Mouse (Mus musculus) limb, embryonic 10.5 days (tissue): ENCODE measurements around the gene Emilin2. TPM values are rescaled to one million over a fixed set of nuclear protein-coding genes. Genes with fewer than 3 reads are reported as not detected.

Experiments used
- DNase-seq: peaks from one replicate; pipeline ENCODE4 v3.0.0-alpha.2; 2017; ENCODE audit warnings: low spot score
- H3K27ac ChIP-seq: fragments of 300-500 bp; sonication (generic); 2 replicates; pipeline ENCODE4 v1.5.1; 2016; ENCODE audit warnings: mild to moderate bottlenecking
- H3K27me3 ChIP-seq: fragments of 300-500 bp; sonication (generic); 2 replicates; pipeline ENCODE4 v1.6.1; 2016; ENCODE audit warnings: low read depth, mild to moderate bottlenecking; ENCODE audit not compliant: poor library complexity, severe bottlenecking
- H3K36me3 ChIP-seq: fragments of 300-500 bp; sonication (generic); 2 replicates; pipeline ENCODE4 v1.6.1; 2016; ENCODE audit warnings: mild to moderate bottlenecking, moderate library complexity
- H3K4me1 ChIP-seq: fragments of 300-500 bp; sonication (generic); 2 replicates; pipeline ENCODE4 v1.6.1; 2016
- H3K4me3 ChIP-seq: fragments of 300-500 bp; sonication (generic); 2 replicates; pipeline ENCODE4 v1.5.1; 2016; ENCODE audit warnings: mild to moderate bottlenecking, moderate library complexity
- H3K9me3 ChIP-seq: fragments of 300-500 bp; sonication (generic); replicated peaks from 2 replicates; pipeline ENCODE4 v1.6.1; 2016; ENCODE audit warnings: mild to moderate bottlenecking
- WGBS: fragments of 180-500 bp; shearing (Covaris S2); methylation state at CpG from one replicate; pipeline ENCODE4 v1.1.7; 2016; 5-methylcytosine and 5-hydroxymethylcytosine counted together
- polyA plus RNA-seq: library from polyadenylated mRNA; unstranded; fragments of >200 nt; fragmentation: Nextera tagmentation; extraction: Ambion mirVana; gene quantifications from 2 replicates; pipeline ENCODE4 v1.2.1, GENCODE M21; 2016

Gene Emilin2
- polyA plus RNA-seq, 1 experiment from 2014 or later = 30.0 TPM

DNA sequence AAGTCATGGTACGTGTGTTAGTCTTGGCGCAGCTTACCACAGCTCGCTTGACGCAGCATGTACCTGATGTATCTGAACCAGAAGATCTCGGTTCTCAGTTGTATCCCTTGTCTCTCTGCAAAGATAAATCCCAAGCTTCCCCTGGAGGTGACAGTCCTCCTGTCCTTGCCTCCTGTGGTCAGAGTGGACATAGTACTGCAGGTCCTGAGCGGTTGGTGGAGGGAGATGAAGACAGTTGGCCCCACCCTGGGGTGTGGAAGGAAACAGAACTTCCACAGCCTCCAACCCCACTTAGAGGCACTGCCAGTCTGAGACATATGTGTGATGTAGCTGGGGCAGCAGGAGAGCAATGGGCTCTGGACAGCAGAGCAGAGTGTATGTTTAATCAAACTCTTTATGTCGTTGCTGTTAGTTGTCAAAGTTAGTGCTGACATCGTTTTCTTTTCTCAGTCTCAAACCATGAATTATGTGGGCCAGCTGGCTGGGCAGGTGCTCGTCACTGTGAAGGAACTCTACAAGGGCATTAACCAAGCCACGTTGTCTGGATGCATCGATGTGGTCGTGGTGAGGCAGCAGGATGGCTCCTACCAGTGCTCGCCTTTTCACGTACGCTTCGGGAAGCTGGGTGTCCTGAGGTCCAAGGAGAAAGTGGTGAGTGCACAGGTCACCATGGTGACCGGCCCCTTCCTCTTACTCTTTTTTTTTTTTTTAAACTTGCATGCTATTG lies 97.1 kb downstream of the Emilin2 start:
- no peak overlapping the region for H3K4me3 ChIP-seq
- DNase-seq = no peak
- H3K9me3 ChIP-seq = no peaks in the 10 kb centered on the region
- peaks cover 25% of the 10 kb centered on the region for H3K36me3 ChIP-seq
- no peaks in the 10 kb centered on the region for H3K27me3 ChIP-seq
- 90% methylated on average over 17 of the region's 17 CpGs for WGBS
- no peak overlapping the region for H3K27ac ChIP-seq
- H3K4me1 ChIP-seq = peaks cover 17% of the 10 kb centered on the region

DNA sequence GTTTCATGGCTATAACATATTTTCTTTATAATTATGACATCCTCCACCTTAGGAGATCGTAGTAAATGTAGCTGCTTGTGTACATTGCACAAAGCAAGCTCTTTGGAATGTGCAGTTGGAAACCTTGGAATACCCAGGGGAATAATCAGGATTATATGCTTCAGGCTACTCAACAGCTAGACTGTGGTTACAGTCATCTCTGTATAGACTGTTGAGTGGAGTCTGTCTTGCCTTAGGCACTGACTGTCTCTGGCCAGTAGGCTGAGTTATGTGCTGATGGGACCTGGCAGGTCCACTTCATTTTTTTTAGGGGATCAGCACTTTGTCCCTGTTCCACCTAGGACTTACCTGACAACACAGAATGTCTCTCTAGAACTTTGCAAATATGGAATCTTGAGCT lies 98.1 kb downstream of the Emilin2 start:
- Histone ChIP-seq H3K9me3 (no peaks in the 10 kb centered on the region), H3K27ac (no peak overlapping the region), H3K4me3 (no peak overlapping the region), H3K27me3 (no peaks in the 10 kb centered on the region), H3K36me3 (peaks cover 20% of the 10 kb centered on the region), H3K4me1 (peaks cover 17% of the 10 kb centered on the region)
- WGBS = 90% methylated on average over 1 of the region's 1 CpGs
- DNase-seq = no peak

DNA sequence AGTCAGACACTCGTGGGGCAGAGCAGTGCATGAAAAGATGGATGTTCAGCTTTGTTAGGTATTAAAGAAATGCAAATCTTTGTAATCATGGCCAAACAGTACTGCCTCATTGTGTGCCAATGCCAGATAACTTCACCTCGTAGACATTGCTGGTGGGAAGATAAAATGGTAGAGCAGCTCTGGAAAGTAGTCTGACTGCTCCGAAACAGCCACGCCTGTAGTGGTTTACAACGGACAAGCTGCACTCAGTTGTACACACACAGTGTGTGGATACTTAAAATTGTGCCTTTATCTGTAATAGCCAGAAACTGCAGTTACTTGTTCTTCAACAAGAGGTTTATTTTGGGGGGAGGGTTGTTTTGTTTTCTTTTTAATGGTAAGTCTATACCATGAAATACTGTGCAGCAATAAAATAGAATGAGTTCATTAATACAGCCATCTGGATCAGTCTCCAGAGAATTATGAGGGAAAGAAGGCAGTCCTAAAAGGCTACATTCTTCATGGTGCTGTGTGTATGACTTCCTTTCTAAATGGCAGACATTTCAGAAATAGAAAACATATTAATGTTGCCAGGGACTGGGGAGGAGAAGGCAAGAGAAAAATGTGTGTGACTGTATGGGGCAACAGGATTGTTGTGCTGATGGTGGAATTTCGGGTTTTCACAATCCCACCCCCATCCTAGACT lies 99.7 kb downstream of the Emilin2 start:
- Histone ChIP-seq H3K27me3 (no peaks in the 10 kb centered on the region), H3K27ac (peak overlapping the region; percentile 36; the same call in 1 of the 2 replicates), H3K36me3 (peaks cover 14% of the 10 kb centered on the region), H3K4me1 (peaks cover 17% of the 10 kb centered on the region), H3K9me3 (no peaks in the 10 kb centered on the region), H3K4me3 (no peak overlapping the region)
- DNase-seq = no peak
- 90% methylated on average over 6 of the region's 6 CpGs for WGBS

DNA sequence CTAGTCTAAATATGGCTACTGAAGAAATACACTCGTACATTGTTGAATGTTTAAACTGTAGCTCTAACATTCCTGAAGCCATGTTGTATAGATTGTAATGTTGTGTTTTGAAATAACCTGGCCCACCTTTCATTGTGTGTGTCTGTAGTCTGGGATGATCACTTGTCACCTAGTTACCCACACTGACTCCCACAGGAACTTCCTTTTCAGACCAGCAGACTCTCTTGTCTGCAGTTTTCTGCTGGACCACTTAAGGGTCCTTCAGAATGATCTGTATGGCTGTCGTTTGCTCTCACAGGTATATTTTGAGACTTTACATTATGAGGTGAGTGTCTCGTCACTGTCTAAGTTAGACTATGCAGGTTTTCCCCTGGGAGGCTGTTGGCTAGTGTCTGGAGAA lies 101.8 kb downstream of the Emilin2 start:
- DNase-seq = no peak
- Histone ChIP-seq H3K4me1 (peaks cover 22% of the 10 kb centered on the region), H3K4me3 (no peak overlapping the region), H3K9me3 (no peaks in the 10 kb centered on the region), H3K27me3 (no peaks in the 10 kb centered on the region), H3K27ac (no peak overlapping the region), H3K36me3 (peaks cover 9% of the 10 kb centered on the region)
- 90% methylated on average over 3 of the region's 3 CpGs for WGBS

DNA sequence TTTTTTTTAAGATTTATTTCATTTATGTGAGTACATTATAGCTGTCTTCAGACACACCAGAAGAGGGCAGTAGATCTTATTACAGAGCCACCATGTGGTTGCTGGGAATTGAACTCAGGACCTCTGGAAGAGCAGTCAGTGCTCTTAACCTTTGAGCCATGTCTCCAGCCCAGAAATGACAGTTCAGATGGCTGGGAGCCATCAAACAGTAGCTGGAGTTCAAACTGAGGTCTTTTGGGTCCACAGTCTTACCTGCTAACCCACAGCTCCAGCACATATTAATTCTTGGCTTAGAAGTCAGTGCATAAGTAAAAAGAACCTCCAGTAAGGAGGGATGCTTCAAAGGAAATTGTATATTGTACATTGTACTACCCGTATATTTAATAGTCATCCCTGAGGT lies 102.9 kb downstream of the Emilin2 start:
- Histone ChIP-seq H3K27me3 (no peaks in the 10 kb centered on the region), H3K4me3 (no peak overlapping the region), H3K9me3 (no peaks in the 10 kb centered on the region), H3K4me1 (peaks cover 18% of the 10 kb centered on the region; the same call in 1 of the 2 replicates), H3K27ac (no peak overlapping the region), H3K36me3 (peaks cover 9% of the 10 kb centered on the region)
- 98% methylated on average over 1 of the region's 1 CpGs for WGBS
- DNase-seq = no peak

DNA sequence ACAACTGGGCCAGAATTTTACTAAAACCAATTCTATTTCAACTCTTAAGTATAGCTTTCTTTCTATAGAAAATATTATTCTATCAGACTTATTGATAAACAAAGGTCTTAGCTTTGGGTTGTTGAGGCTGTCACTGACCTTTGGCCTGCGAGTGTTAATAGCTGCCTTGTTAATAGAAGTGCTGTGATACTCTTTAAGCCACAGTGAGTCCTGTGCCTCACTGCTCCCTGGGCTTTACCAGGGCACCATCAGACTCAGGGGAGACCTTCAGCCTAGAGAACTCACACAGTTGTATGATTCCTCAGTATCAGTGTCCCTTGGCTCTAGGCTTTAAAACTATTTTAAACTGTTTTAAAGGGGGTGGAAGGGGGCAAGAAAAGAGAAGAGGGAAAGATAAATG lies 103.4 kb downstream of the Emilin2 start:
- Histone ChIP-seq H3K4me3 (no peak overlapping the region), H3K27ac (no peak overlapping the region), H3K27me3 (no peaks in the 10 kb centered on the region), H3K9me3 (no peaks in the 10 kb centered on the region), H3K4me1 (peaks cover 17% of the 10 kb centered on the region; the same call in 1 of the 2 replicates), H3K36me3 (peaks cover 9% of the 10 kb centered on the region)
- 90% methylated on average over 1 of the region's 1 CpGs for whole genome bisulfite sequencing
- DNase-seq = no peak

DNA sequence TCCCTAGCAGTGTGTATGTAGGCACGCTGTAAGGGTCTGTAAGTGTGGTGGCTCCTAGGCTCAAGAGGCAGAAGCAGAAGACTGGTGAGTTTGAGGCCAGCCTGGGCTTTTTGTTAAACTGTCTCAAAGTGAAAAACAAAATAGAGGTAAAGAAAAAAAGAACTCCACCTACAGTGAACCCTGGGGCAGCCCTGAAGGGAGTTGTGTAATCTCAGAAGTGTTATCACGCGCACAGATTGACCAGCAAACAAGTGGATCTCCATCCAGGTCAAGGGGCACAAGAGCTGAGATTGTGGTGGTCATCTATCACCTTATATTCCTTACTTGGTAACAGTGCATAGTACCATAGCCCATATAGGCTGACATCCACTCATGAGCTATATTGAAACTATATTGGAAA lies 104.5 kb downstream of the Emilin2 start:
- Histone ChIP-seq H3K27me3 (no peaks in the 10 kb centered on the region), H3K4me1 (peaks cover 21% of the 10 kb centered on the region), H3K36me3 (peaks cover 9% of the 10 kb centered on the region), H3K27ac (no peak overlapping the region), H3K4me3 (no peak overlapping the region), H3K9me3 (no peaks in the 10 kb centered on the region)
- no peak for DNase-seq
- WGBS = 95% methylated on average over 3 of the region's 3 CpGs

DNA sequence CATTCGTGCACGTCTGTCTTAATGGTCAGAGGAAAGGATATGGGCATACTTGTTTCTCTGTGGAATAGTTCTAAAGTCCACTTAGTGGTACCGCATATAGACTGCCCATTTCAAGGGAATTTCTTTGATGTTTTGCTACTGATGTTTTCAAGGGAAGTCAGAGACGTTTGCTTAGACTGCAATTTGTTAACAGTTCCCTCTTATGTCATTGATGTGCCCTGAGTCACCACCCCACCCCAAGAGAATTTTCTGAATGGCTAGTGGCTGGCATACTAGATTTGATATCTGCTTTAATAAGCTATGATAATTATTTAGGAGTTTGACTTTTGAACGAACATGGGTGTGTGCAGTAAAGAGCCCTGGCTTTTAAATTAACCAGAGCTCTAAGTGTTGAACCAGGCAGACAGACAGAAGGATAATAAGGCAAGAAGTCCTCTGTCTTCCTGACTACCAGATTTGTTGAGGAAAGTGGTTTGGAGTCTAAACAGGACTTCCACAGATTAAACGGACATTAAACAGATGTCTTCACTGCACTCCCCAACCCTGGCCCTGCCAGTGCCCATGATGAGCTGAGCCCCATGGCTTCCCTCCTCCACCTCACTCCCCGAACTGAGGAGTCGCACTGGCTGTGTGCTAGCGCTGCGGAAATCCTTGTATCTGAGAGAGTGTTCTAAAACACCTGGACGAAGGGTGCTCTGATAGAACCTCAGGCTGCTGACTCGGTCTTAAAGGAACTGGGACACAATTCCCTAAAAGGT lies 105.5 kb downstream of the Emilin2 start:
- Histone ChIP-seq H3K4me1 (peaks cover 24% of the 10 kb centered on the region), H3K27me3 (no peaks in the 10 kb centered on the region), H3K36me3 (peaks cover 9% of the 10 kb centered on the region), H3K4me3 (no peak overlapping the region), H3K27ac (no peak overlapping the region), H3K9me3 (no peaks in the 10 kb centered on the region)
- no peak for DNase-seq
- 63% methylated on average over 12 of the region's 12 CpGs for WGBS

DNA sequence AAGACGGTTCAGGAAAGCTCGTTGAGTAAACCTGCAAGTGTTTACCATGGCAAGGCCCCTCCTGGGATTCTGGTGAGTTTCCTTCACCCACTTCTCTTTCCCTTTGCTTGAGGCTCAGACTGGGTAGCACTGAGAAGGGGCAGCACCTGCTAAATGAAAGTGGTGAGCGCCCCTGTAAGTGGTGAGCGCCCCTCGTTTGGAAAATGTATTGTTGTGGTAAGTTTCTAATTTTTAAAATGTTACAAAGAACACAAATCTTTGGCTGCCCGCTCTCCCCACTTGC lies 107.0 kb downstream of the Emilin2 start:
- 82% methylated on average over 6 of the region's 6 CpGs for WGBS
- H3K36me3 ChIP-seq = peaks cover 9% of the 10 kb centered on the region
- H3K4me1 ChIP-seq = peaks cover 27% of the 10 kb centered on the region
- H3K9me3 ChIP-seq = no peaks in the 10 kb centered on the region
- no peak overlapping the region for H3K4me3 ChIP-seq
- no peak for DNase-seq
- H3K27ac ChIP-seq = no peak overlapping the region
- no peaks in the 10 kb centered on the region for H3K27me3 ChIP-seq

DNA sequence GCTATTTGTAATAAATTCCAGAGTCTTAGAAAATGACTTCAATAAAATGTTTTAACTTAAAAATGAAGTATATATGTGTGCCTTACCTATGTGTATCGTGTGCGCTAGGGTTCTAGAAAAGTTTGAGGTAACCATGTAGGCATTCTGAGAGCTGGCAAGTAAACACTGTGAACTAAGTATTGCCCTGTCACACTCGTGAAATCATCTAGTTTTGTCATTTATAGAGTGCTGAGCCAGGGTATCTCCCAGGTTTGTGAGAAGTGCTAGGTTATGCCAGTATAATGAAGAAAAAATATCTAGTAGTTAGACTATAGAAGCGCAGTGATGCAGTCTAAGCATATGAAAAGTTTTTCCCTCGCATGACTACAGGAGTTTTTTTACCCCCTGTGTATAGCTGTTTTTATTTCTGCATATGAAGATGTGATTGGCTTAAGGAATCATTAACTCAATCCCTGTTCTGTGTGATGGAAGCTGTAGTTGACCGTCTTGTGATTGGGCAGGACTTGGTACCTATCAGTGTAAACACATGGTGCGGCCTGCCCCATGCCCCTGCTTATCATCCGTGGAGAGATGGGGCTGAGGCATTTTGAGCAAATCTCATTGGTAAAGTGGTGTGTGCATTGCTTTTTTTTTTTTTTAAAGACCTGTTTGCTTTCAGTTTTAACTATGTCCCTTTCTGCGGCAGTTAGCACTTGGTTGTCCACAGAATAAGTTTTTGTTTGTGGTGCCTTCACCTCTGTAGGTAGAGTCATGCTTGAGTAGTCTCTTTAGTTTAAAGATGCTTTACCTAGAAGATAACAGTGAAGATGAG lies 107.6 kb downstream of the Emilin2 start:
- WGBS = 92% methylated on average over 9 of the region's 9 CpGs
- H3K36me3 ChIP-seq = peaks cover 9% of the 10 kb centered on the region
- H3K27ac ChIP-seq = no peak overlapping the region
- no peaks in the 10 kb centered on the region for H3K27me3 ChIP-seq
- H3K9me3 ChIP-seq = no peaks in the 10 kb centered on the region
- no peak overlapping the region for H3K4me3 ChIP-seq
- no peak for DNase-seq
- H3K4me1 ChIP-seq = peaks cover 27% of the 10 kb centered on the region
